Mouse (Mus musculus): ENCODE measurements around the gene Dnm3. TPM values are rescaled to one million over a fixed set of nuclear protein-coding genes. Genes with fewer than 3 reads are reported as not detected.
A peak's percentile ranks its signal among the peaks of the same experiment; 100 is the strongest.

Gene Dnm3
- polyA plus RNA-seq, 1 experiment from 2014 or later = 67.6 TPM

- H3K4me1 ChIP-seq = peaks cover 4% of the 10 kb centered on the region; the same call in 1 of the 2 replicates
- H3K9ac ChIP-seq = no peak overlapping the region
- no peak overlapping the region for H3K4me3 ChIP-seq
- H3K36me3 ChIP-seq (replicated peaks) = no peaks in the 10 kb centered on the region
- no peaks in the 10 kb centered on the region for H3K27me3 ChIP-seq (replicated peaks)
- 44% methylated on average over 11 of the region's 11 CpGs for WGBS
- no peaks in the 10 kb centered on the region for H3K9me3 ChIP-seq
- H3K4me2 ChIP-seq = no peak overlapping the region
- peak overlapping the region; percentile 34; the same call in 1 of the 2 replicates for H3K27ac ChIP-seq
- ATAC-seq (replicated peaks) = peak; percentile 43; the same call in 1 of the 2 replicates
Observed at GRCm38 (mm10) chr1:162135451-162136213, 342.2 kb downstream of the Dnm3 start.

GRCm38 (mm10) chr1:162134651-162135066 lies 343.2 kb downstream of the Dnm3 start:
- no peak overlapping the region for H3K27ac ChIP-seq
- peaks cover 4% of the 10 kb centered on the region; the same call in 1 of the 2 replicates for H3K4me1 ChIP-seq
- H3K27me3 ChIP-seq (replicated peaks) = no peaks in the 10 kb centered on the region
- 83% methylated on average over 3 of the region's 3 CpGs for WGBS
- H3K36me3 ChIP-seq (replicated peaks) = no peaks in the 10 kb centered on the region
- no peak overlapping the region for H3K9ac ChIP-seq
- no peak for ATAC-seq (replicated peaks)
- H3K4me3 ChIP-seq = no peak overlapping the region
- no peaks in the 10 kb centered on the region for H3K9me3 ChIP-seq
- no peak overlapping the region for H3K4me2 ChIP-seq

GRCm38 (mm10) chr1:162132908-162133641 lies 344.8 kb downstream of the Dnm3 start:
- 93% methylated on average over 8 of the region's 8 CpGs for WGBS
- Histone ChIP-seq H3K27ac (no peak overlapping the region), H3K4me1 (peaks cover 4% of the 10 kb centered on the region; the same call in 1 of the 2 replicates)

GRCm38 (mm10) chr1:162126856-162127792 lies 350.7 kb downstream of the Dnm3 start:
- no peaks in the 10 kb centered on the region for H3K4me1 ChIP-seq
- no peak for ATAC-seq (replicated peaks)
- no peak overlapping the region for H3K4me3 ChIP-seq
- 80% methylated on average over 8 of the region's 8 CpGs for WGBS
- H3K9me3 ChIP-seq = no peaks in the 10 kb centered on the region
- no peaks in the 10 kb centered on the region for H3K36me3 ChIP-seq (replicated peaks)
- no peak overlapping the region for H3K27ac ChIP-seq
- no peaks in the 10 kb centered on the region for H3K27me3 ChIP-seq (replicated peaks)
- no peak overlapping the region for H3K4me2 ChIP-seq
- no peak overlapping the region for H3K9ac ChIP-seq

More at GRCm38 (mm10) chr1:162132908-162133641, 344.8 kb downstream of the Dnm3 start:
- Histone ChIP-seq H3K9ac (no peak overlapping the region), H3K4me2 (no peak overlapping the region), H3K4me3 (no peak overlapping the region), H3K36me3 (replicated peaks) (no peaks in the 10 kb centered on the region), H3K9me3 (no peaks in the 10 kb centered on the region), H3K27me3 (replicated peaks) (no peaks in the 10 kb centered on the region)
- no peak for ATAC-seq (replicated peaks)

GRCm38 (mm10) chr1:162124396-162124795 lies 353.4 kb downstream of the Dnm3 start:
- Histone ChIP-seq H3K9ac (no peak overlapping the region), H3K9me3 (no peaks in the 10 kb centered on the region), H3K4me1 (no peaks in the 10 kb centered on the region), H3K4me3 (no peak overlapping the region), H3K27me3 (replicated peaks) (no peaks in the 10 kb centered on the region), H3K4me2 (no peak overlapping the region), H3K36me3 (replicated peaks) (no peaks in the 10 kb centered on the region), H3K27ac (no peak overlapping the region)
- WGBS = 67% methylated on average over 3 of the region's 3 CpGs
- ATAC-seq (replicated peaks) = no peak

GRCm38 (mm10) chr1:162121441-162122200 lies 356.2 kb downstream of the Dnm3 start:
- no peaks in the 10 kb centered on the region for H3K4me1 ChIP-seq
- H3K36me3 ChIP-seq (replicated peaks) = no peaks in the 10 kb centered on the region
- no peaks in the 10 kb centered on the region for H3K9me3 ChIP-seq
- H3K9ac ChIP-seq = no peak overlapping the region
- H3K27ac ChIP-seq = no peak overlapping the region
- no peak overlapping the region for H3K4me3 ChIP-seq
- no peak overlapping the region for H3K4me2 ChIP-seq
- H3K27me3 ChIP-seq (replicated peaks) = no peaks in the 10 kb centered on the region
- WGBS = 77% methylated on average over 7 of the region's 7 CpGs
- ATAC-seq (replicated peaks) = no peak

GRCm38 (mm10) chr1:162109437-162109813 lies 368.4 kb downstream of the Dnm3 start:
- Histone ChIP-seq H3K4me2 (no peak overlapping the region), H3K4me3 (no peak overlapping the region), H3K27ac (no peak overlapping the region), H3K4me1 (peaks cover 14% of the 10 kb centered on the region), H3K9me3 (no peaks in the 10 kb centered on the region), H3K9ac (no peak overlapping the region), H3K27me3 (replicated peaks) (no peaks in the 10 kb centered on the region), H3K36me3 (replicated peaks) (no peaks in the 10 kb centered on the region)
- 0 out of 2 replicates have a peak, but pooled peaks have one; percentile 35 for ATAC-seq (replicated peaks)
- WGBS = 61% methylated on average over 7 of the region's 7 CpGs

- Histone ChIP-seq H3K9me3 (no peaks in the 10 kb centered on the region), H3K9ac (no peak overlapping the region), H3K4me1 (peaks cover 14% of the 10 kb centered on the region), H3K36me3 (replicated peaks) (no peaks in the 10 kb centered on the region), H3K27ac (0 out of 2 replicates have a peak overlapping the region, but pooled peaks have one; percentile 39), H3K4me2 (no peak overlapping the region), H3K4me3 (no peak overlapping the region), H3K27me3 (replicated peaks) (no peaks in the 10 kb centered on the region)
- ATAC-seq (replicated peaks) = peak; percentile 77
- 32% methylated on average over 6 of the region's 6 CpGs for WGBS
Observed at GRCm38 (mm10) chr1:162108726-162109436, 369.0 kb downstream of the Dnm3 start.

- H3K4me1 ChIP-seq = peaks cover 14% of the 10 kb centered on the region
- peak; percentile 44; the same call in 1 of the 2 replicates for ATAC-seq (replicated peaks)
- H3K27me3 ChIP-seq (replicated peaks) = no peaks in the 10 kb centered on the region
- H3K4me2 ChIP-seq = no peak overlapping the region
- no peak overlapping the region for H3K4me3 ChIP-seq
- no peaks in the 10 kb centered on the region for H3K9me3 ChIP-seq
- H3K27ac ChIP-seq = peak overlapping the region; percentile 39; the same call in 1 of the 2 replicates
- no peak overlapping the region for H3K9ac ChIP-seq
- H3K36me3 ChIP-seq (replicated peaks) = no peaks in the 10 kb centered on the region
- 23% methylated on average over 7 of the region's 7 CpGs for WGBS
Observed at GRCm38 (mm10) chr1:162108181-162108671, 369.6 kb downstream of the Dnm3 start.

GRCm38 (mm10) chr1:162107011-162107606 lies 370.7 kb downstream of the Dnm3 start:
- Histone ChIP-seq H3K36me3 (replicated peaks) (no peaks in the 10 kb centered on the region), H3K27me3 (replicated peaks) (no peaks in the 10 kb centered on the region), H3K9me3 (no peaks in the 10 kb centered on the region), H3K4me1 (peaks cover 14% of the 10 kb centered on the region), H3K27ac (no peak overlapping the region), H3K9ac (no peak overlapping the region), H3K4me3 (no peak overlapping the region), H3K4me2 (no peak overlapping the region)
- ATAC-seq (replicated peaks) = no peak
- 78% methylated on average over 4 of the region's 4 CpGs for WGBS
